Mouse (Mus musculus) forebrain, embryonic 14.5 days (tissue): ENCODE measurements around the gene Kmt2a. TPM values are rescaled to one million over a fixed set of nuclear protein-coding genes. Genes with fewer than 3 reads are reported as not detected.

ENCODE experiments used
- ATAC-seq: fragments of 200-750 bp; cut with Nextera tagmentation; 2 replicates; pipeline ENCODE4 v1.8.0; 2017; ENCODE audit warnings: mild to moderate bottlenecking, moderate library complexity
- DNase-seq: peaks from one replicate; pipeline ENCODE4 v3.0.0-alpha.2; 2015; ENCODE audit warnings: low spot score
- H3K27ac ChIP-seq: fragments of 300-500 bp; sonication (generic); 2 replicates; pipeline ENCODE4 v1.5.1; 2014; ENCODE audit warnings: low read depth, mild to moderate bottlenecking, control low read depth, low read length, moderate library complexity
- H3K27me3 ChIP-seq: fragments of 300-500 bp; sonication (generic); replicated peaks from 2 replicates; pipeline ENCODE4 v1.6.1; 2014; ENCODE audit warnings: low read length, control low read depth, mixed read lengths; ENCODE audit not compliant: control insufficient read depth, insufficient read depth
- H3K36me3 ChIP-seq: fragments of 300-500 bp; sonication (generic); 2 replicates; pipeline ENCODE4 v1.6.1; 2014; ENCODE audit warnings: low read length, control low read depth; ENCODE audit not compliant: control insufficient read depth, insufficient read depth
- H3K4me1 ChIP-seq: fragments of 300-500 bp; sonication (generic); 2 replicates; pipeline ENCODE4 v1.6.1; 2014; ENCODE audit warnings: antibody characterized with exemption, low read length, control low read depth; ENCODE audit not compliant: control insufficient read depth, insufficient read depth
- H3K4me2 ChIP-seq: fragments of 300-500 bp; sonication (generic); 2 replicates; pipeline ENCODE4 v1.6.1; 2014; ENCODE audit warnings: mild to moderate bottlenecking, control low read depth, low read length
- H3K4me3 ChIP-seq: fragments of 300-500 bp; sonication (generic); 2 replicates; pipeline ENCODE4 v1.5.1; 2014; ENCODE audit warnings: low read depth, low read length, control low read depth
- H3K9ac ChIP-seq: fragments of 300-500 bp; sonication (generic); 2 replicates; pipeline ENCODE4 v1.6.1; 2014; ENCODE audit warnings: mild to moderate bottlenecking, low read length, control low read depth, moderate library complexity
- H3K9me3 ChIP-seq: fragments of 300-500 bp; sonication (generic); replicated peaks from 2 replicates; pipeline ENCODE4 v1.6.1; 2016; ENCODE audit warnings: low read length, control low read depth, mixed read lengths; ENCODE audit not compliant: control insufficient read depth
- WGBS: fragments of 180-500 bp; shearing (Covaris S2); extraction: QIAGEN DNeasy Blood & Tissue Kit; methylation state at CpG from one replicate; pipeline ENCODE4 v1.1.7; 2014; 5-methylcytosine and 5-hydroxymethylcytosine counted together
- polyA plus RNA-seq: library from polyadenylated mRNA; unstranded; fragments of >200 nt; fragmentation: Nextera tagmentation; extraction: Ambion mirVana; gene quantifications from 2 replicates; pipeline ENCODE4 v1.2.1, GENCODE M21; 2014

The Kmt2a gene
- polyA plus RNA-seq, 1 experiment from 2014 or later = 9.6 TPM

GRCm38 (mm10) chr9:44817522-44817921 lies 63.6 kb downstream of the Kmt2a start:
- Histone ChIP-seq H3K27ac (no peak overlapping the region), H3K27me3 (no peaks in the 10 kb centered on the region), H3K9ac (no peak overlapping the region), H3K4me3 (no peak overlapping the region), H3K9me3 (no peaks in the 10 kb centered on the region), H3K36me3 (peaks cover 100% of the 10 kb centered on the region), H3K4me1 (no peaks in the 10 kb centered on the region), H3K4me2 (no peak overlapping the region)
- 91% methylated on average over 5 of the region's 5 CpGs for WGBS
- DNase-seq (no peak), ATAC-seq (no peak)

- H3K36me3 ChIP-seq = peaks cover 100% of the 10 kb centered on the region
These were observed 66.9 kb downstream of the Kmt2a start for GRCm38 (mm10) chr9:44814179-44814578.

GRCm38 (mm10) chr9:44810316-44810715 lies 70.8 kb downstream of the Kmt2a start:
- Histone ChIP-seq H3K4me1 (no peaks in the 10 kb centered on the region), H3K9me3 (no peaks in the 10 kb centered on the region), H3K27me3 (no peaks in the 10 kb centered on the region), H3K4me2 (no peak overlapping the region), H3K9ac (no peak overlapping the region), H3K4me3 (no peak overlapping the region), H3K36me3 (peaks cover 100% of the 10 kb centered on the region), H3K27ac (no peak overlapping the region)
- 93% methylated on average over 10 of the region's 10 CpGs for WGBS
- DNase-seq (no peak), ATAC-seq (no peak)

More at GRCm38 (mm10) chr9:44814179-44814578, 66.9 kb downstream of the Kmt2a start:
- Histone ChIP-seq H3K9me3 (no peaks in the 10 kb centered on the region), H3K9ac (no peak overlapping the region), H3K27me3 (no peaks in the 10 kb centered on the region), H3K4me1 (no peaks in the 10 kb centered on the region), H3K27ac (no peak overlapping the region), H3K4me2 (no peak overlapping the region), H3K4me3 (no peak overlapping the region)
- WGBS = 95% methylated on average over 8 of the region's 8 CpGs
- no peak for DNase-seq
- ATAC-seq = no peak

DNA sequence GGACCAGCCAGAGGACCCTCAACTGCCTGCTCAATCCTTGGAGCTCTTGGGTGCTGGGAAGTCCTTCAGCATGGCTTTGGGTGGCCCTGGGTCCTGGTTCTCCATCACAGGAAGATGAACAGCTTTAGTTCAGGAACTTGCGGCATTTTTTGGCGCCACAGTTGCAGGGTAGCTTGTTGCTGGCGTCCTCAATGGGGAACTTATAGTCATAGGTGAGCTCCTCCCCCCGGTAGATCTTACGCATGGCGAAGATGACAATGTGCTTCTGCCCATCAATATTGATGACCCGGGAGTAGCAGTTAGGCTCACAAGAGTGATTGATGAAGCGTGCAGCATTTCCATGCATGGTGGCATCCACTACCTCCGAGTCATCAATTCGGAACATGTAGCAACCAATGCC lies 73.3 kb downstream of the Kmt2a start:
- Histone ChIP-seq H3K4me2 (no peak overlapping the region), H3K9ac (no peak overlapping the region), H3K4me1 (no peaks in the 10 kb centered on the region), H3K27ac (no peak overlapping the region), H3K9me3 (no peaks in the 10 kb centered on the region), H3K27me3 (no peaks in the 10 kb centered on the region), H3K4me3 (no peak overlapping the region), H3K36me3 (peaks cover 83% of the 10 kb centered on the region)
- WGBS = 95% methylated on average over 10 of the region's 10 CpGs
- ATAC-seq (no peak), DNase-seq (no peak)

GRCm38 (mm10) chr9:44807141-44807540 lies 74.0 kb downstream of the Kmt2a start:
- DNase-seq (no peak), ATAC-seq (no peak)
- Histone ChIP-seq H3K36me3 (peaks cover 77% of the 10 kb centered on the region), H3K27me3 (no peaks in the 10 kb centered on the region), H3K4me3 (no peak overlapping the region), H3K27ac (no peak overlapping the region), H3K4me2 (no peak overlapping the region), H3K9me3 (no peaks in the 10 kb centered on the region), H3K4me1 (no peaks in the 10 kb centered on the region), H3K9ac (no peak overlapping the region)
- 83% methylated on average over 5 of the region's 5 CpGs for WGBS

- Histone ChIP-seq H3K27me3 (no peaks in the 10 kb centered on the region), H3K4me2 (no peak overlapping the region), H3K27ac (no peak overlapping the region), H3K9me3 (no peaks in the 10 kb centered on the region), H3K9ac (no peak overlapping the region), H3K4me3 (no peak overlapping the region), H3K36me3 (peaks cover 61% of the 10 kb centered on the region), H3K4me1 (no peaks in the 10 kb centered on the region)
- 96% methylated on average over 5 of the region's 5 CpGs for WGBS
- DNase-seq (no peak), ATAC-seq (no peak)
These were observed 75.6 kb downstream of the Kmt2a start for GRCm38 (mm10) chr9:44805536-44805935.

GRCm38 (mm10) chr9:44804678-44805077 lies 76.4 kb downstream of the Kmt2a start:
- Histone ChIP-seq H3K9me3 (no peaks in the 10 kb centered on the region), H3K4me1 (peaks cover 2% of the 10 kb centered on the region; the same call in 1 of the 2 replicates), H3K36me3 (peaks cover 52% of the 10 kb centered on the region), H3K9ac (no peak overlapping the region), H3K27ac (no peak overlapping the region), H3K4me3 (no peak overlapping the region), H3K27me3 (no peaks in the 10 kb centered on the region), H3K4me2 (no peak overlapping the region)
- WGBS = 88% methylated on average over 10 of the region's 10 CpGs
- no peak for ATAC-seq
- no peak for DNase-seq

DNA sequence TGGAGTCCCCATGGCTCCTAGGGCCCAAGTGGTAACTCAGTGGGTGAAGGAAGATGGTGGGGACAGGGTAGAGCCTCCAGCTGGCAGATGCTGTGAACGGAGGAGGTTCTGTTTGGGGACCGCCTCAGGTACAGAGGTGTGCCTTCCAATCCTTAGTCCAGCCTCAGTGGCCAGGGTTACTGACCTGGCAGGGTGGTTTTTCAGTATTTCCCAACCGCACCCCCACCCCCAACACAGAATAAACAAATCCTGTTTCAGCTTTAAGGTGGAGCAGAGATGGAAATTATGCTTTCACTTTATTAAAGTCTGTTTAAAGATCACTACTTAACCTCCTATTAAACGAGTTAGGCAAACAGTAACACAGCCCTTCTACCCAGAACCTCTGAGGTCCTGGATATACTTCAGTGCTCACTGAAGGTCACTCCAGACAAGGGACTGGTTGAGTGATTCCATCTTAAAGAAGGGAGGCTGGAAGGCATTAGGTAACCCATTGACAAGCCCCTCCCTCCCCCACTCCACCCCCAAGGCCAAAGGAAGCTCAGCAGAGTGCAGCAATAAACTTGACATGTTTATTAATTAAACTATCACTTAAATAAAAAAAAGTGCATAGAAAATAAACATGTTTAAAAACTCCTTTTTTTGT lies 78.2 kb downstream of the Kmt2a start, which contains the start of gene Ttc36:
Gene Ttc36, minus strand, starts transcription at position 265 of the 643 bp plus-strand sequence.
- ATAC-seq (no peak), DNase-seq (no peak)
- Histone ChIP-seq H3K9ac (no peak within 1 kb of the TSS), H3K4me3 (no peak within 1 kb of the TSS), H3K36me3 (peaks cover 35% of the 10 kb centered on the region), H3K4me2 (no peak within 1 kb of the TSS), H3K9me3 (no peaks in the 10 kb centered on the region), H3K27ac (no peak within 1 kb of the TSS), H3K27me3 (0 out of 2 replicates have a peak, but pooled peaks cover 1% of the 10 kb centered on the region), H3K4me1 (peaks cover 8% of the 10 kb centered on the region)
- 76% methylated on average over 4 of the region's 4 CpGs for WGBS

GRCm38 (mm10) chr9:44801669-44802068 lies 79.4 kb downstream of the Kmt2a start:
- no peak for DNase-seq
- Histone ChIP-seq H3K36me3 (peaks cover 22% of the 10 kb centered on the region), H3K4me1 (peaks cover 8% of the 10 kb centered on the region), H3K27me3 (0 out of 2 replicates have a peak, but pooled peaks cover 3% of the 10 kb centered on the region), H3K27ac (no peak overlapping the region), H3K4me2 (no peak overlapping the region), H3K4me3 (no peak overlapping the region), H3K9ac (no peak overlapping the region), H3K9me3 (no peaks in the 10 kb centered on the region)
- no peak for ATAC-seq
- 82% methylated on average over 6 of the region's 6 CpGs for WGBS
